Mouse (Mus musculus) G1E (cell line): Measurements from ENCODE around the gene Pard3. TPM values are rescaled to one million over a fixed set of nuclear protein-coding genes. Genes with fewer than 3 reads are reported as not detected.

Experiments
- ATAC-seq: 2 replicates; pipeline ENCODE4 v1.8.0; 2016; ENCODE audit warnings: mild to moderate bottlenecking; ENCODE audit not compliant: insufficient number of reproducible peaks, poor library complexity, low FRiP score, severe bottlenecking; ENCODE audit errors: extremely low read depth
- DNase-seq: peaks from one replicate; pipeline ENCODE4 v3.0.0; 2012; ENCODE audit warnings: low spot score
- H3K27me3 ChIP-seq: 2 replicates; pipeline ENCODE4 v1.6.1; 2012; ENCODE audit warnings: mild to moderate bottlenecking, low read length, inconsistent platforms; ENCODE audit not compliant: insufficient read depth
- H3K36me3 ChIP-seq: replicated peaks from 2 replicates; pipeline ENCODE3; 2012; ENCODE audit warnings: mild to moderate bottlenecking, inconsistent platforms
- H3K4me1 ChIP-seq: 2 replicates; pipeline ENCODE4 v1.6.1; 2012; ENCODE audit warnings: low read depth, low read length, inconsistent platforms, mixed read lengths; ENCODE audit not compliant: insufficient read depth
- H3K4me3 ChIP-seq: 2 replicates; pipeline ENCODE4 v1.5.1; 2012; ENCODE audit warnings: low read depth, mild to moderate bottlenecking, inconsistent platforms, low read length, moderate library complexity, mixed read lengths
- H3K9me3 ChIP-seq: replicated peaks from 2 replicates; pipeline ENCODE4 v1.6.1; 2012; ENCODE audit warnings: inconsistent platforms
- CTCF ChIP-seq: IDR thresholded peaks from 2 replicates; pipeline ENCODE4 v1.5.1; 2012; ENCODE audit warnings: low read depth, low read length, inconsistent platforms, mixed read lengths
- GATA1 ChIP-seq: IDR thresholded peaks from 2 replicates; pipeline ENCODE4 v1.6.1; 2012; ENCODE audit warnings: borderline replicate concordance, low read length, inconsistent platforms, mixed read lengths
- GATA2 ChIP-seq: IDR thresholded peaks from 2 replicates; pipeline ENCODE4 v1.6.1; 2012; ENCODE audit warnings: low read depth, low read length, inconsistent platforms, borderline replicate concordance
- POLR2AphosphoS5 ChIP-seq: IDR thresholded peaks from 2 replicates; pipeline ENCODE4 v1.6.1; 2012; ENCODE audit warnings: low read depth, low read length, inconsistent platforms; ENCODE audit not compliant: insufficient replicate concordance
- TAL1 ChIP-seq: conservative IDR thresholded peaks from 2 replicates; pipeline ENCODE4 v1.6.1; 2012; ENCODE audit warnings: low read depth, low read length, inconsistent platforms, mixed read lengths
- polyA plus RNA-seq: library from polyadenylated mRNA; stranded (reverse); fragments of >175 nt; gene quantifications from 2 replicates; pipeline ENCODE4 v1.2.3, GENCODE M21; 2012
- total RNA-seq, 2 experiments: library from RNA; stranded (forward) in 1 of 2; stranded (reverse) in 1 of 2; fragments of 200-1000 nt in 1 of 2; fragments of >200 nt in 1 of 2; fragmentation: Nextera tagmentation in 1 of 2; gene quantifications; 2 replicates each; pipeline ENCODE4 v1.2.3; 2014 to 2017

Gene Pard3
- total and polyA plus RNA-seq, 3 experiments, result 0.55 TPM; not detected in 2

DNA sequence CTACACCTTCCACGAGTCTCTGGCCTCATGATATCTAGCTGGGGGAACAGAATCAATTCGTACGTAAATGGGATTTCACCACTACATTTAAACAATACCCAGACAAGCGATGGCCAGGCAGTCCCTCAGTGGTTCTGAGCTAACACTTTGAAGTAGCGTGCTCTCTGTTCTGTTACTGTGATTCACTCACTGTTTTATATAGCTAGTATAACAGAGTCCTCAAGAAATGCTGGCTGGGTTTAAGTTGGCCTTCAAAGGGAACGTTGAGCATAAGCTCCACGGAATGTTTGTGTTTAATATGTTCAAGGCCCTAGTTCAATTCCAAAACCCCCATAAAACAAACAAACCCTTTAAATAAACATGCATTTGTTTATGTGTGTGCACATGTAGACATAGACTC, 156.9 kb downstream of the Pard3 start:
- TF ChIP-seq GATA1 (no peak), CTCF (no peak), POLR2AphosphoS5 (no peak), GATA2 (no peak), TAL1 (no peak)
- DNase-seq, result no peak
- Histone ChIP-seq H3K36me3 (no peaks in the 10 kb centered on the region), H3K4me1 (no peaks in the 10 kb centered on the region), H3K9me3 (peaks cover 30% of the 10 kb centered on the region), H3K4me3 (no peak overlapping the region), H3K27me3 (no peaks in the 10 kb centered on the region)
- ATAC-seq, result no peak

DNA sequence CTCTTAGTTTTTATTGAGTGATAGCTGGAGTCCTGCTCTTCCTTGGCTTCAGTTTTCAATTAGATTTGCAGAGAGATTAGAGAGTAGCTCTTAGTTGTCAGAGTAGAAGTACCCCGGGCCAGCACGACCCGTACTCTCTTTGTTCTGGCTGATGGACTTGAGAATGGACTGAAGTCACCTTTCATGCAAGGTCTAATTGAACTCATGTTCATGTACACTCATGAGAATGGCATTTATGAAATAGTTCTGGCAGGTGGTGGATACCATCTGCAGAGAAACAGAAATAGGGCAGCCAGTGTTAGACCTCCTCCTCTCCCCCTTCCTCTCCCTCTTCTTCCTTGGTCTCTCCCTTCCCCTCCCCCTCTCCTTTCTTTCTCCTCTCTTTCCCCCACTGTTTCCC, 158.7 kb downstream of the Pard3 start:
- no peaks in the 10 kb centered on the region for H3K36me3 ChIP-seq
- DNase-seq (no peak), ATAC-seq (no peak)
- peaks cover 25% of the 10 kb centered on the region for H3K9me3 ChIP-seq
- no peaks in the 10 kb centered on the region for H3K27me3 ChIP-seq
- H3K4me3 ChIP-seq, result no peak overlapping the region
- TF ChIP-seq TAL1 (no peak), POLR2AphosphoS5 (no peak), GATA1 (no peak), CTCF (no peak), GATA2 (no peak)
- no peaks in the 10 kb centered on the region for H3K4me1 ChIP-seq

DNA sequence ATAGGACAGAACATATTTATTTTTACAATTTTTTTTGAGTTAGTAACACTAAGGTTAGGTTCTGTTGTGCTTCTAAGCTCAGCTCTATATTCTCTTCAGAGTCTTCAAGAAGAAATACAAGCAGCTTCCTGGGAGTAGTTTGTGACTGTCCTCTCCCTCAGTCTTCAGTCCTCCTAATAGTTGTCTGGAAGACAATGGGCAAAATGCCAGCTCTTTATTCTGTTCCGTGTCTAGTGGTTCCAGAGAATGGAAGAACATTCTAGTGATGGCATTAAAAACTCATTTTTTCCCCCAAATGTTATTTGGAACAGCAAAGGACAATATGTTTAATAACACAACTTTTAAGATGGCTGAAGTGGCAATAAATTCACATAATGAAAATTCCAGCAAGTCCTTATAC, 163.3 kb downstream of the Pard3 start:
- DNase-seq (no peak), ATAC-seq (no peak)
- Histone ChIP-seq H3K9me3 (peaks cover 28% of the 10 kb centered on the region), H3K36me3 (no peaks in the 10 kb centered on the region), H3K27me3 (no peaks in the 10 kb centered on the region), H3K4me1 (no peaks in the 10 kb centered on the region), H3K4me3 (no peak overlapping the region)
- TF ChIP-seq GATA2 (no peak), GATA1 (no peak), CTCF (no peak), TAL1 (no peak), POLR2AphosphoS5 (no peak)

- Histone ChIP-seq H3K36me3 (no peaks in the 10 kb centered on the region), H3K9me3 (peaks cover 28% of the 10 kb centered on the region), H3K27me3 (no peaks in the 10 kb centered on the region), H3K4me3 (no peak overlapping the region), H3K4me1 (no peaks in the 10 kb centered on the region)
- TF ChIP-seq GATA1 (no peak), GATA2 (no peak), CTCF (no peak), POLR2AphosphoS5 (no peak), TAL1 (no peak)
- no peak for DNase-seq
- no peak for ATAC-seq
Measured at GRCm38 (mm10) chr8:127227407-127227806, 163.7 kb downstream of the Pard3 start.

GRCm38 (mm10) chr8:127229325-127230232, 165.9 kb downstream of the Pard3 start:
- ATAC-seq, result no peak
- no peak for TF ChIP-seq GATA2
- no peak for TF ChIP-seq POLR2AphosphoS5
- no peak for TF ChIP-seq TAL1
- no peak for TF ChIP-seq GATA1
- no peak for TF ChIP-seq CTCF

GRCm38 (mm10) chr8:127230233-127230595, 166.5 kb downstream of the Pard3 start:
- Histone ChIP-seq H3K27me3 (no peaks in the 10 kb centered on the region), H3K4me1 (no peaks in the 10 kb centered on the region), H3K4me3 (no peak overlapping the region), H3K9me3 (peaks cover 36% of the 10 kb centered on the region), H3K36me3 (no peaks in the 10 kb centered on the region)
- no peak for DNase-seq
- no peak for ATAC-seq
- TF ChIP-seq GATA1 (no peak), POLR2AphosphoS5 (no peak)

More at GRCm38 (mm10) chr8:127229325-127230232, 165.9 kb downstream of the Pard3 start:
- Histone ChIP-seq H3K27me3 (no peaks in the 10 kb centered on the region), H3K4me1 (no peaks in the 10 kb centered on the region), H3K9me3 (peaks cover 34% of the 10 kb centered on the region), H3K4me3 (no peak overlapping the region), H3K36me3 (no peaks in the 10 kb centered on the region)
- DNase-seq, result no peak
